Mouse (Mus musculus): ENCODE data around the gene Gcnt3. TPM values are rescaled to one million over a fixed set of nuclear protein-coding genes. Genes with fewer than 3 reads are reported as not detected.

The Gcnt3 gene
- polyA plus RNA-seq, 1 experiment from 2014 or later, result 0.03 TPM

DNA sequence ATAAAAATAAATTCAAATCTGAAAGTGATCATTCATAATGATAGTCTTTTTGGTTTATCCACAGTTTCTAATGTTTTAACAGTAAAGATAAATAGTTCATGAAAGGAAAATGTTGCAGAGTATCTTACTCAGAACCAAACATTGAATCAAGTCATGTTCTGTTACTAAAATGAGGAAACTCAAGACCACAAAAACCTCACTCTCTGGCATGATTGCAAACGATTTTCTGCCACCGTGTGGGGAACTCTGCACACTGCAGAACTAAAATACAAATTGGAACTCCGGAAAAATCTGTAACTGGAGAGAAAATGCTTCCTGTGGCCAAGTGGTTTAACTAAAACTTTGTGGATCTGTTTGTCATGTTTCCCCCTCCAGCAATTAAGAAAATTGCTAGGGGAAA lies 50.3 kb downstream of the Gcnt3 start:
- WGBS, result 2% methylated on average over 3 of the region's 3 CpGs
- ATAC-seq (ENCODE audit: low FRiP score), result no peak

DNA sequence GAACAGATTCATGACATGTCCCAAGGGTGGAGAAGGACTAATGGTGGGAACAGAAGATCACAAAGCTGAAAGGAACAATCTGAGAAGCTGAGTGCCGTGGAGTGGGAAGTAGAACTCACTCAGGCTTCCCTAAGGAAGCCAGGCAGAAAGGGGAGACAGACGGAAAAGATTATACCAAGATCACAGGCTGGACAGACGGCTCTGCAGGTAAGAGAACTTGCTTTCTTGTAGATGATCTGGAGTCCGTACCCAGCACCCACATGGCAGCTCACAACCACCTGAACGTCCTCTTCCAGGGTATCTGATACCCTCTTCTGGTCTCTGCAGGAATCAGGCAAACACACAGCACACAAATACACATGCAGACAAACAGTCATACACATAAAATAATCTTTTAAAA lies 51.3 kb downstream of the Gcnt3 start:
- H3K9ac ChIP-seq (ENCODE audit: low read depth, low read length), result no peak overlapping the region
- H3K36me3 ChIP-seq (ENCODE audit: control insufficient read depth, insufficient read depth, low read length), result no peaks in the 10 kb centered on the region
- no peak overlapping the region for H3K4me2 ChIP-seq (replicated peaks; ENCODE audit: low read depth, low read length)
- 84% methylated on average over 5 of the region's 5 CpGs for WGBS
- DNase-seq (ENCODE audit: low spot score) (no peak), ATAC-seq (ENCODE audit: low FRiP score) (no peak)
- H3K4me3 ChIP-seq (ENCODE audit: low read depth, low read length), result no peak overlapping the region
- no peaks in the 10 kb centered on the region for H3K27me3 ChIP-seq (ENCODE audit: control insufficient read depth, insufficient read depth, low read length)
- no peaks in the 10 kb centered on the region; the same call in 1 of the 2 replicates for H3K4me1 ChIP-seq (replicated peaks; ENCODE audit: control insufficient read depth, insufficient read depth, low read length)
- no peaks in the 10 kb centered on the region for H3K9me3 ChIP-seq (ENCODE audit: control insufficient read depth, low read length)
- H3K27ac ChIP-seq (ENCODE audit: low read depth, low read length), result no peak overlapping the region

More for the DNA sequence above, 50.3 kb downstream of the Gcnt3 start:
- no peaks in the 10 kb centered on the region for H3K27me3 ChIP-seq (ENCODE audit: control insufficient read depth, insufficient read depth, low read length)
- DNase-seq (ENCODE audit: low spot score), result peak; percentile 77
- H3K36me3 ChIP-seq (ENCODE audit: control insufficient read depth, insufficient read depth, low read length), result no peaks in the 10 kb centered on the region
- H3K9ac ChIP-seq (ENCODE audit: low read depth, low read length), result no peak overlapping the region
- no peaks in the 10 kb centered on the region; the same call in 1 of the 2 replicates for H3K4me1 ChIP-seq (replicated peaks; ENCODE audit: control insufficient read depth, insufficient read depth, low read length)
- H3K4me2 ChIP-seq (replicated peaks; ENCODE audit: low read depth, low read length), result no peak overlapping the region
- no peaks in the 10 kb centered on the region for H3K9me3 ChIP-seq (ENCODE audit: control insufficient read depth, low read length)
- no peak overlapping the region for H3K27ac ChIP-seq (ENCODE audit: low read depth, low read length)
- H3K4me3 ChIP-seq (ENCODE audit: low read depth, low read length), result no peak overlapping the region

DNA sequence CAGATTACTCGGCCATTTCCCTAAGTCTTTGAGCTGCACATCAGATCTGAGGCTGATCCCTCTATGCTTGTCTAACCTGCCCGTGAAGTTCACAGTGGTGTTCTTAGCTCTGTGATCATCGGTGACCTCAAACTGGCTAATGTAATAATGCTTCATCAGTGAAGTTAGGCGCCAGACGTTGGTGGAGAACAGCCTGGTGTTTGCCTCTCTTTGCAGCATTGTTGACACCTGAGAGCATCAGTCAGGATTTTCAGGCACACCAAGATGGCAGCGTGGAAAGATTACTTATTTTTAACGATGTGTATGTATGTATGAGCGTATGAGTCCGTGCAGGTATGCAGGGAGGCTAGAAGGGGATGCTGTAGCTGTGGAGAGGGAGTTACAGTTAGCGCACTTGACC lies 51.8 kb downstream of the Gcnt3 start:
- ATAC-seq (ENCODE audit: low FRiP score) (no peak), DNase-seq (ENCODE audit: low spot score) (no peak)
- WGBS, result 87% methylated on average over 10 of the region's 10 CpGs
- Histone ChIP-seq H3K9me3 (ENCODE audit: control insufficient read depth, low read length) (no peaks in the 10 kb centered on the region), H3K9ac (ENCODE audit: low read depth, low read length) (no peak overlapping the region), H3K4me2 (replicated peaks; ENCODE audit: low read depth, low read length) (no peak overlapping the region), H3K36me3 (ENCODE audit: control insufficient read depth, insufficient read depth, low read length) (no peaks in the 10 kb centered on the region), H3K27ac (ENCODE audit: low read depth, low read length) (no peak overlapping the region), H3K27me3 (ENCODE audit: control insufficient read depth, insufficient read depth, low read length) (no peaks in the 10 kb centered on the region), H3K4me3 (ENCODE audit: low read depth, low read length) (no peak overlapping the region), H3K4me1 (replicated peaks; ENCODE audit: control insufficient read depth, insufficient read depth, low read length) (no peaks in the 10 kb centered on the region; the same call in 1 of the 2 replicates)

DNA sequence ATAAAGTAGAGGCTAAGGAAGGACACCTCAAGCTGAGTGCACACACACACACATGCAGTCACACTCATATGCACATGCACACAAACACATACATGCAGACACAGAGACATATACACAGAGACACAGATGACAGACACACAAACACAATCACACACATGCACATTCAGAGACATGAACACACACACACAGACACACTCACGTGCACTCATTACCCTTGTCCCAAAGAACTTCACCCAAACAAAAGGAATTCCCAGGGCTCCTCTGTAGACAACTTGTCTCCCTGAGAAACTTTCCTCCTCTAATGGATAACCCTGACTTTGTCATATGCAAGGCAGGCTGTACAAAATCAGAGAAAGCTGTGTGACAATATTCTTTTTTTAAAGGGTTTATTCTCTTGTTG lies 52.4 kb downstream of the Gcnt3 start:
- H3K9ac ChIP-seq (ENCODE audit: low read depth, low read length), result no peak overlapping the region
- DNase-seq (ENCODE audit: low spot score) (no peak), ATAC-seq (ENCODE audit: low FRiP score) (no peak)
- H3K27me3 ChIP-seq (ENCODE audit: control insufficient read depth, insufficient read depth, low read length), result no peaks in the 10 kb centered on the region
- no peaks in the 10 kb centered on the region for H3K4me1 ChIP-seq (replicated peaks; ENCODE audit: control insufficient read depth, insufficient read depth, low read length)
- no peak overlapping the region for H3K4me2 ChIP-seq (replicated peaks; ENCODE audit: low read depth, low read length)
- H3K36me3 ChIP-seq (ENCODE audit: control insufficient read depth, insufficient read depth, low read length), result no peaks in the 10 kb centered on the region
- no peak overlapping the region for H3K4me3 ChIP-seq (ENCODE audit: low read depth, low read length)
- H3K9me3 ChIP-seq (ENCODE audit: control insufficient read depth, low read length), result no peaks in the 10 kb centered on the region
- 84% methylated on average over 1 of the region's 1 CpGs for WGBS
- no peak overlapping the region for H3K27ac ChIP-seq (ENCODE audit: low read depth, low read length)

Other genes with a start within 250 kb of the Gcnt3 start
- 124 and 126 TPM in 2 replicates for gene Bnip2, start 48.6 kb downstream of the Gcnt3 start, polyA plus RNA-seq (2014; fragmentation: Nextera tagmentation; extraction: Ambion mirVana)
- gene Gtf2a2, start 25.5 kb downstream of the Gcnt3 start, polyA plus RNA-seq (2014; fragmentation: Nextera tagmentation; extraction: Ambion mirVana), result 199 and 220 TPM in 2 replicates
- 6.3 and 8.4 TPM in 2 replicates for gene Fam81a, start 104.5 kb upstream of the Gcnt3 start, polyA plus RNA-seq (2014; fragmentation: Nextera tagmentation; extraction: Ambion mirVana)
- 10.0 and 10.8 TPM in 2 replicates for gene Myo1e, start 169.3 kb upstream of the Gcnt3 start, polyA plus RNA-seq (2014; fragmentation: Nextera tagmentation; extraction: Ambion mirVana)